Mouse (Mus musculus): ENCODE results near the gene Lipe. TPM values are rescaled to one million over a fixed set of nuclear protein-coding genes. Genes with fewer than 3 reads are reported as not detected.

Gene Lipe
- polyA plus RNA-seq, 1 experiment from 2014 or later: 8.3 TPM

DNA sequence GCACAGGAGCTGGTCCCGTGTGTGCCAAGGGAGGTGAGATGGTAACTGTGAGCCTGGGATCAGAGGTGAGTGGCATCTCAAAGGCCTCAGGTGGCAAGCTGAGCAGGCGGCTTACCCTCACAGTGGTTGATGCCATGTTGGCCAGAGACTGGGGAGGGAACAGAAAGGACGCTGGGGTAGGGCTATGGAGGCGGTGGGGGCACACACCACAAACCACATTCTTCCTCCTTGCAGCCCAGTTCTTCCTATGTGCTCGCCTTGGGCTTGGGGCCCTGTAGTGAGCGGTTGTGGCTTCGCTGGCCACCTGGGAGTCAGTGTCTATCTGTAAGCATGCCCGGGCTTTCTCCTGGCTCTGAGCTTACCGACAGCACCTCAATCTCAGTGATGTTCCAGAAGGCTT is 13.7 kb downstream of the Lipe start:
- H3K36me3 ChIP-seq (ENCODE audit: control insufficient read depth, insufficient read depth): peaks cover 22% of the 10 kb centered on the region; the same call in 1 of the 2 replicates
- no peak for ATAC-seq (replicated peaks; ENCODE audit: extremely low read depth, insufficient read depth, low FRiP score)
- WGBS: 80% methylated on average over 9 of the region's 9 CpGs

DNA sequence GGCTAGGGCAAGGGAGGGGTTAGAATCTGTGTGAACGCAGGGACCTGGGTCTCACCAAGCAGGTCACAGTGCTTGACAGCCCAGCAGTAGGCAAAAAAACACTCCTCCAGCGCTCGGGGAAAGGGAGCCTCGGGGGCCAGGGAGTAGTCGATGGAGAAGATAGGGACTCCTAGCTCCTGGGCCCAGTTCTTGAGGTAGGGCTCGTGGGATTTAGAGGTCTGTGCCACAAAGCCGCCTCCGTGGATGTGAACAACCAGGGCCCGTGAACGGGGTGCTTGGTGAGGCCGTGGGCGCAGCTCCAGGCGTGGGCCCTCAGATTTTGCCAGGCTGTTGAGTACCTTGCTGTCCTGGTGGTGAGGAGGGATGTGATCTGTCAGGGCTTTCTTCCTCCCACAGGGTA is 14.2 kb downstream of the Lipe start:
- 87% methylated on average over 13 of the region's 13 CpGs for WGBS
- no peaks in the 10 kb centered on the region for H3K27me3 ChIP-seq (ENCODE audit: control insufficient read depth, insufficient read depth, low read length)
- no peak overlapping the region for H3K4me3 ChIP-seq (ENCODE audit: low read length)
- H3K9ac ChIP-seq (ENCODE audit: low read length): no peak overlapping the region
- no peak overlapping the region for H3K27ac ChIP-seq (ENCODE audit: low read length)
- no peak for ATAC-seq (replicated peaks; ENCODE audit: extremely low read depth, insufficient read depth, low FRiP score)
- peaks cover 40% of the 10 kb centered on the region for H3K4me1 ChIP-seq (ENCODE audit: control insufficient read depth, insufficient read depth, low read length)
- H3K9me3 ChIP-seq (replicated peaks; ENCODE audit: control insufficient read depth, low read length): no peaks in the 10 kb centered on the region
- peaks cover 22% of the 10 kb centered on the region; the same call in 1 of the 2 replicates for H3K36me3 ChIP-seq (ENCODE audit: control insufficient read depth, insufficient read depth)
- H3K4me2 ChIP-seq (ENCODE audit: low read depth, low read length): no peak overlapping the region

More for the DNA sequence above, 13.7 kb downstream of the Lipe start:
- no peaks in the 10 kb centered on the region for H3K9me3 ChIP-seq (replicated peaks; ENCODE audit: control insufficient read depth, low read length)
- no peak overlapping the region for H3K9ac ChIP-seq (ENCODE audit: low read length)
- H3K27ac ChIP-seq (ENCODE audit: low read length): no peak overlapping the region
- no peak overlapping the region for H3K4me3 ChIP-seq (ENCODE audit: low read length)
- H3K27me3 ChIP-seq (ENCODE audit: control insufficient read depth, insufficient read depth, low read length): no peaks in the 10 kb centered on the region
- H3K4me1 ChIP-seq (ENCODE audit: control insufficient read depth, insufficient read depth, low read length): peaks cover 43% of the 10 kb centered on the region
- no peak overlapping the region for H3K4me2 ChIP-seq (ENCODE audit: low read depth, low read length)

DNA sequence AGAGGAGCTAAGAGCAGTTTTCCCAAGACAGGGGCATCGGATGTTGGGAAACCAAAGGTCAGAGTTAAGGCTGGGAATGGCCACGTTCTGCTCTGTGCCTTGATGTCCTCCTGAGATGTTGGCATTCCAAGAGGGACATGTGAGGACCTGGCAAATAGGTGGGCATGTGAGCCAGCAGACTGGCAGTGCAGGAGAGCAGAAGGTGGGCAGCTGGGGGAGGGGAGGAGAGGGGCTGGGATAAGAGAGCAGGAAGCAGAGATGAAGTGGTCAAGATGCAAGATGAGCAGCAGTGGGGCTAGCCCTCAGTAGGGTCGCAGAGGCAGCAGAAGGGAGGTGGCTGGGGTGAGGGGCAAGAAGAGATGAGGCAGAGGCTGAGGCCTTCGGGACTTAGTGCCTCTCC is 14.6 kb downstream of the Lipe start:
- Histone ChIP-seq H3K9ac (ENCODE audit: low read length) (no peak overlapping the region), H3K36me3 (ENCODE audit: control insufficient read depth, insufficient read depth) (peaks cover 22% of the 10 kb centered on the region; the same call in 1 of the 2 replicates), H3K4me2 (ENCODE audit: low read depth, low read length) (no peak overlapping the region), H3K27me3 (ENCODE audit: control insufficient read depth, insufficient read depth, low read length) (no peaks in the 10 kb centered on the region), H3K9me3 (replicated peaks; ENCODE audit: control insufficient read depth, low read length) (no peaks in the 10 kb centered on the region), H3K4me1 (ENCODE audit: control insufficient read depth, insufficient read depth, low read length) (peaks cover 40% of the 10 kb centered on the region), H3K27ac (ENCODE audit: low read length) (no peak overlapping the region), H3K4me3 (ENCODE audit: low read length) (no peak overlapping the region)
- 77% methylated on average over 4 of the region's 4 CpGs for WGBS
- ATAC-seq (replicated peaks; ENCODE audit: extremely low read depth, insufficient read depth, low FRiP score): no peak

DNA sequence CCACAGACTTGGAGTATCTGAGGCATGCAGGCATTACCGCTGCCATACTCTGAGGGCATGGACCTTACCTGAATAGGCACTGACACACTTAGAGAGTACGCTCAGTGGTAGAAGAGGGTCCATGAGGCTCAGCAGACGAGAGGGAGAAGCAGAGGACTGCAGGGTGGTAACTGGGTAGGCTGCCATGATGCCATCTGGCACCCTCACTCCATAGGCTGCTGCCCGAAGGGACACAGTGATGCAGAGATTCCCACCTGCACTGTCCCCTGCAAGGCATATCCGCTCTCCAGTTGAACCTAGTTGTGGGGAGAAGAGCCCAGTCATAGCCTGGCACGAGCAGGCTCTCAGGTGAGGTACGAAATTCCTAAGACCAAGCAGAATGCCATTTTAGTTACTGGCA is 15.1 kb downstream of the Lipe start:
- no peak for ATAC-seq (replicated peaks; ENCODE audit: extremely low read depth, insufficient read depth, low FRiP score)
- Histone ChIP-seq H3K4me3 (ENCODE audit: low read length) (no peak overlapping the region), H3K36me3 (ENCODE audit: control insufficient read depth, insufficient read depth) (peaks cover 22% of the 10 kb centered on the region; the same call in 1 of the 2 replicates), H3K27ac (ENCODE audit: low read length) (no peak overlapping the region), H3K9ac (ENCODE audit: low read length) (no peak overlapping the region), H3K4me2 (ENCODE audit: low read depth, low read length) (no peak overlapping the region), H3K4me1 (ENCODE audit: control insufficient read depth, insufficient read depth, low read length) (peaks cover 40% of the 10 kb centered on the region), H3K9me3 (replicated peaks; ENCODE audit: control insufficient read depth, low read length) (no peaks in the 10 kb centered on the region), H3K27me3 (ENCODE audit: control insufficient read depth, insufficient read depth, low read length) (no peaks in the 10 kb centered on the region)
- 94% methylated on average over 7 of the region's 7 CpGs for WGBS

DNA sequence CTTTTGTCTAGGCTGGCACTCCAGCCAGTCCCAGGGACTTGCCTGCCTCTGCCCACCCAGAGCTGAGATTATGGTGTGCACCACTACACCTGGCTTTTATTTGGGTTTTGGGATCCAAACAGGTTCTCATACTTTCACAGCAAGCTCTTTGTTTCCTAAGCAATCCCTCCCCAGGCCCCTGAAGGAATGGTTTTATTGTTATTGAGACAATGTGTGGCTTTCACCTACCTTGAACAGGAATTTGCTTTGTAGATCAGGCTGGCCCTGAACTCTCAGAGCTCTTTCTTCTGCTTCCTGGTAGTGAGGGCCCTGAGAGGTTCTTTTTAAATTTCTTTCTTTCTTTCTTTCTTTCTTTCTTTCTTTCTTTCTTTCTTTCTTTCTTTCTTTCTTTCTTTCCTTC is 16.0 kb downstream of the Lipe start:
- Histone ChIP-seq H3K36me3 (ENCODE audit: control insufficient read depth, insufficient read depth) (peaks cover 16% of the 10 kb centered on the region; the same call in 1 of the 2 replicates), H3K9me3 (replicated peaks; ENCODE audit: control insufficient read depth, low read length) (no peaks in the 10 kb centered on the region), H3K4me3 (ENCODE audit: low read length) (no peak overlapping the region), H3K4me1 (ENCODE audit: control insufficient read depth, insufficient read depth, low read length) (peaks cover 36% of the 10 kb centered on the region), H3K4me2 (ENCODE audit: low read depth, low read length) (no peak overlapping the region), H3K27me3 (ENCODE audit: control insufficient read depth, insufficient read depth, low read length) (no peaks in the 10 kb centered on the region), H3K9ac (ENCODE audit: low read length) (no peak overlapping the region), H3K27ac (ENCODE audit: low read length) (no peak overlapping the region)
- ATAC-seq (replicated peaks; ENCODE audit: extremely low read depth, insufficient read depth, low FRiP score): no peak

DNA sequence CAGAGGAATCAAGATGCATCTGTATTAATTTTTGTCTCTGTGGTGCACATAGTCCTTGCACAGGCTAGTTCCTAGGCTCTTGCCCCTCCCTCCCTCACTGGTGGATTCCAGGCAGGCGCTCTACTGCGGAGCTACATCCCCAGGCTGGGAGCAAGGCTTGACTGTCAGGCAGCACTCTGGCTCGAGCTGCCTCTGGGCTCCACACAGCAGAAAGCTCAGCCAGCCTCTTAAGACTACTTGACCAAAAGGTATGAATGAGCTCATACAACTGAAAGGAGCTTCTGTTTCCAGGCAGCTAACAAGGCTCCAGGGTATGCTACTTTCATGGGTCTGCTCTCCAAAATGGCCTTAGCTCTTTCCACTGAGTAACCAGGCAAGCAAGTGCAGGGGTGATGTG is 17.2 kb downstream of the Lipe start:
- 38% methylated on average over 3 of the region's 3 CpGs for WGBS
- Histone ChIP-seq H3K4me3 (ENCODE audit: low read length) (no peak overlapping the region), H3K27me3 (ENCODE audit: control insufficient read depth, insufficient read depth, low read length) (no peaks in the 10 kb centered on the region), H3K9ac (ENCODE audit: low read length) (no peak overlapping the region), H3K4me2 (ENCODE audit: low read depth, low read length) (no peak overlapping the region), H3K36me3 (ENCODE audit: control insufficient read depth, insufficient read depth) (peaks cover 16% of the 10 kb centered on the region; the same call in 1 of the 2 replicates), H3K27ac (ENCODE audit: low read length) (no peak overlapping the region), H3K4me1 (ENCODE audit: control insufficient read depth, insufficient read depth, low read length) (peaks cover 34% of the 10 kb centered on the region), H3K9me3 (replicated peaks; ENCODE audit: control insufficient read depth, low read length) (no peaks in the 10 kb centered on the region)
- ATAC-seq (replicated peaks; ENCODE audit: extremely low read depth, insufficient read depth, low FRiP score): no peak

DNA sequence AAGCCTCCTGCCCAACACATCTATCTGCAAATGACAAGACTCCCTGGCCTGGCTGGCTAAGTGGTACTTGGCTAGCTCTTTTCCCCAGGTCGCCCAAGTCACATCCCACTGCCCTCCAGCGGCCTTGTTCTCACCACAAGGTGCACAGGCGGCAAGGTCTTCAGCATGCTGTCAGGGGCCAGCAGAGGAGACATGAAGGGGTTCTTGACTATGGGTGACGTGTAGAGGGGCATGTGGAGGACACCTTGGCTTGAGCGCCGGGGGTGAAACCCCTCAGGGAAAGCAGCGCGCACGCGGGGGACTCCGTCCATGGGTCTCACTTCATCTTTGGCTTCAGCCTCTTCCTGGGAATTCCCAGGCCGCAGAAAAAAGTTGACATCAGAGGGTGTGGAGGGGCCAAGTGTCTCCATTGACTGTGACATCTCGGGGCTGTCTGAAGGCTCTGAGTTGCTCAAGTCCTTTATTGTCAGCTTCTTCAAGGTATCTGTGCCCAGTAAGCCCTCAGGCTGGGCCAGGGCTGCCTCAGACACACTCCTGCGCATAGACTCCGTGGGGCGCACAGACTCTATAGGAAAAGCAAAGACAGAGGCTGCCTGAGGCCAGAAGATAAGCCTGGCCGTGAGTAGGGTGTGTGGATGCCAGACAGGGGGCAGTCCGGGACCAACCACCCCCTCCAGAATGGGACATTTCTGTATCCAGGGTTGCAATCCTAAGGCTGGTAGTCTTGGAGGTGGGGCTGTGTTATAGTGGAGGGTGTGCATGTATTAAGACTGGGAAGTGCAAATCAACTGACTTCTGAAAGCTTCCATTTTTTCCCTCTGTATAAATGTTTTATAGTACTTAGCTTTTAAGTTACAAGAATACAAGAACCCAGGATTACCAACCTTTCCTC is 17.9 kb downstream of the Lipe start:
- 60% methylated on average over 18 of the region's 18 CpGs for WGBS
- Histone ChIP-seq H3K27me3 (ENCODE audit: control insufficient read depth, insufficient read depth, low read length) (no peaks in the 10 kb centered on the region), H3K4me1 (ENCODE audit: control insufficient read depth, insufficient read depth, low read length) (peaks cover 30% of the 10 kb centered on the region), H3K4me3 (ENCODE audit: low read length) (peak overlapping the region; percentile 52), H3K9ac (ENCODE audit: low read length) (peak overlapping the region; percentile 75), H3K9me3 (replicated peaks; ENCODE audit: control insufficient read depth, low read length) (no peaks in the 10 kb centered on the region), H3K4me2 (ENCODE audit: low read depth, low read length) (peak overlapping the region; percentile 83), H3K36me3 (ENCODE audit: control insufficient read depth, insufficient read depth) (peaks cover 16% of the 10 kb centered on the region; the same call in 1 of the 2 replicates), H3K27ac (ENCODE audit: low read length) (no peak overlapping the region; the same call in 1 of the 2 replicates)
- ATAC-seq (replicated peaks; ENCODE audit: extremely low read depth, insufficient read depth, low FRiP score): no peak

DNA sequence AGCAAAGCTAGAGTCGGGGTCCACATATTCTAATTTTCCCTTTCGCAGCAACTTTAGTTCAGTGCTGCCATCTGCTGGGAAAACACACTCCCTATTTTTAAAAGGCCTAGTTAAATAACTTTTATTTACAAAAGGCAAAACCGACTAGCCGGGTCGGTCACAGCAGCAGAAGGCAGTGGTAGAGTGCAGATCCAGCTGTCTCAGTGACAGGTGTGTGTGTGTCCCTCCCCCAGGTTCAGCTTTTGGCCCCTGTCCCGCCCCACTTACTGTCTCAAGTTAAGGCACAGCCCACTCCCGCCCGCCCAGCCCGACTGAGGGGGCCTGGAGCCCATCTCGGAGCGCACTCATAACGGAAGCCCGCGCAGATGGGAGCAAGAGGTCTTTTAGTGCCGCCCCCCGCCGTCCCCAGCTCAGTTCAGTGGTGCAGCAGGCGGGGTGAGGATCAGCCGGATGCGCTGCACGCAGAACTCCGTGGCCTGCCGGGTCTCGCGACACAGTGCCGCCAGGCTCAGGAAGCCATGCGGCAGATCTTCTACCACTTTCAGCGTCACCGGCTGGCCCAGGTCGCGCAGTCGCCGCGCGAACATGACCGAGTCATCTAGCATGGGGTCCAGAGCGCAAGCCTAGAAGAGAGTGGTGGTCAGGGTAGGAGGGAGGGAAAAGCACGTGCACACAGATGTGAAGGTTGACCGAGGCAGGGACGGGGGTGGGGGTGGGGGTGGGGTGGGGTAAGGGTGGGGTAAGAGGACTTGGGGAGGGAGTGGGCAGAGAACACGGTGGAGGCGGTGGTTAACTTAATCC is 18.8 kb downstream of the Lipe start:
- no peaks in the 10 kb centered on the region for H3K9me3 ChIP-seq (replicated peaks; ENCODE audit: control insufficient read depth, low read length)
- H3K27me3 ChIP-seq (ENCODE audit: control insufficient read depth, insufficient read depth, low read length): no peaks in the 10 kb centered on the region
- 5% methylated on average over 42 of the region's 42 CpGs for WGBS
- H3K36me3 ChIP-seq (ENCODE audit: control insufficient read depth, insufficient read depth): peaks cover 11% of the 10 kb centered on the region; the same call in 1 of the 2 replicates
- ATAC-seq (replicated peaks; ENCODE audit: extremely low read depth, insufficient read depth, low FRiP score): peak; percentile 70
- peaks cover 25% of the 10 kb centered on the region for H3K4me1 ChIP-seq (ENCODE audit: control insufficient read depth, insufficient read depth, low read length)
- peak overlapping the region; percentile 83 for H3K4me2 ChIP-seq (ENCODE audit: low read depth, low read length)
- peak overlapping the region; percentile 52 for H3K4me3 ChIP-seq (ENCODE audit: low read length)
- peak overlapping the region; percentile 63 for H3K27ac ChIP-seq (ENCODE audit: low read length)
- H3K9ac ChIP-seq (ENCODE audit: low read length): peak overlapping the region; percentile 75

Measured in heart, embryonic 16.5 days (tissue).